Mouse (Mus musculus) adrenal gland, adult 18-20 months (tissue): ENCODE data around the gene Rdh8. TPM values are rescaled to one million over a fixed set of nuclear protein-coding genes. Genes with fewer than 3 reads are reported as not detected.

ENCODE experiments used
- DNase-seq, 2 experiments: peaks; one replicate each; pipeline ENCODE4 v3.0.0; 2021 to 2022; ENCODE audit warnings: low spot score in 2 of 2
- long read RNA-seq, 2 experiments: library from polyadenylated mRNA; stranded (forward); transcript quantifications; one replicate each; pipeline ENCODE4 v2.0.0; 2021
- total RNA-seq, 2 experiments: library from RNA; stranded (reverse); gene quantifications; 1 replicate in 1 of 2; 2 replicates in 1 of 2; pipeline ENCODE4 v1.2.3; 2021

The Rdh8 gene
- not detected for total RNA-seq
- long read RNA-seq, experiment 1: 0 reads
- long read RNA-seq, experiment 2: 0 reads

- no peak for DNase-seq
Measured at GRCm38 (mm10) chr9:20818236-20818635, at the start of gene Rdh8. Rdh8 (plus strand) TSS chr9:20818503.

- peak in 1 of 2 experiments; percentile 22 for DNase-seq
Measured at GRCm38 (mm10) chr9:20781286-20781685, 37.0 kb upstream of the Rdh8 start.

DNA sequence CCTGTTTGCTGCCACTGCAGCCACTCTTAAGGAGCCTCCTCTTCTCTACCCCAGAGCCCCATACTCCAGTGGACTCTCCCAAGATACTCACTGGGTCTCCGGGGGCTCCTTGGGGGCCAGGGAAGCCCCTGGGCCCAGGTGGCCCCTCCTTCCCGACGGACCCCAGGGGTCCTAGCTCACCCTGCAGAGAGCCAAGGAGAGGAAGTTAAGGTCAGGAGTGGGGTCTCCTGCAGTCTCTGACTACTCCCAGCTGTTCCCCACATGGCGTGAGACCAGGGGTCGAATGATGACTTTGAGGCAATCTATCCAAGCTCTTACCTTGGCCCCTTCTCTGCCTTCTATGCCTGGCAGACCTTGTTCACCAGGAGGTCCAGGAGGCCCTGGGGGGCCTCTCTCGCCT lies 33.2 kb upstream of the Rdh8 start:
- DNase-seq: no peak

DNA sequence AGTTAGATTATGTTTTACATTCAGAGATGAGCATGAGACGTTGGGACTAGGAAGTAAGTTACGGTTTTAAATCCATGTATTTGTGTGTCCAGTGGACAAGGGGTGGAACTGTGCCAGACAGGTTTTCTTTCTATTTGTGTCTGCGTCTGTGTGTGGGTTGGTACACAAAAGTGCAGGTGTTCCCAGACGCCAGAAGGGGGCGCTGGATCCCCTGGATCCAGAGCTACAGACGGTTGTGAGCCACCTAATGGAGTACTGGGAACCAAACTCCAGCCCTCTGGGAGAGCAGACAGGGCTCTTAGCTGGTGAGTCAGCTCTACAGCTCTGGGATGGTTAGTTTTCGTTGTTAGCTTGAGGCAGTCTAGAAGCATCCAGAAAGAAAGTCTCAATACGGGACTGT lies 30.3 kb upstream of the Rdh8 start:
- DNase-seq: no peak

- no peak for DNase-seq
Measured at GRCm38 (mm10) chr9:20789651-20790050, 28.7 kb upstream of the Rdh8 start.

- no peak for DNase-seq
Measured at GRCm38 (mm10) chr9:20790345-20790744, 28.0 kb upstream of the Rdh8 start.

- DNase-seq: no peak
Measured at GRCm38 (mm10) chr9:20794108-20794806, 24.0 kb upstream of the Rdh8 start.

- DNase-seq: peak; percentile 63 to 77
Measured at GRCm38 (mm10) chr9:20804266-20805158, 13.8 kb upstream of the Rdh8 start.

GRCm38 (mm10) chr9:20805159-20805495 lies 13.2 kb upstream of the Rdh8 start:
- DNase-seq: peak; percentile 42 to 56

- no peak for DNase-seq
Measured at GRCm38 (mm10) chr9:20805706-20806105, 12.6 kb upstream of the Rdh8 start.

- no peak for DNase-seq
Measured at GRCm38 (mm10) chr9:20810271-20810670, 8.0 kb upstream of the Rdh8 start.

- no peak for DNase-seq
Measured at GRCm38 (mm10) chr9:20810773-20811172, 7.5 kb upstream of the Rdh8 start.

DNA sequence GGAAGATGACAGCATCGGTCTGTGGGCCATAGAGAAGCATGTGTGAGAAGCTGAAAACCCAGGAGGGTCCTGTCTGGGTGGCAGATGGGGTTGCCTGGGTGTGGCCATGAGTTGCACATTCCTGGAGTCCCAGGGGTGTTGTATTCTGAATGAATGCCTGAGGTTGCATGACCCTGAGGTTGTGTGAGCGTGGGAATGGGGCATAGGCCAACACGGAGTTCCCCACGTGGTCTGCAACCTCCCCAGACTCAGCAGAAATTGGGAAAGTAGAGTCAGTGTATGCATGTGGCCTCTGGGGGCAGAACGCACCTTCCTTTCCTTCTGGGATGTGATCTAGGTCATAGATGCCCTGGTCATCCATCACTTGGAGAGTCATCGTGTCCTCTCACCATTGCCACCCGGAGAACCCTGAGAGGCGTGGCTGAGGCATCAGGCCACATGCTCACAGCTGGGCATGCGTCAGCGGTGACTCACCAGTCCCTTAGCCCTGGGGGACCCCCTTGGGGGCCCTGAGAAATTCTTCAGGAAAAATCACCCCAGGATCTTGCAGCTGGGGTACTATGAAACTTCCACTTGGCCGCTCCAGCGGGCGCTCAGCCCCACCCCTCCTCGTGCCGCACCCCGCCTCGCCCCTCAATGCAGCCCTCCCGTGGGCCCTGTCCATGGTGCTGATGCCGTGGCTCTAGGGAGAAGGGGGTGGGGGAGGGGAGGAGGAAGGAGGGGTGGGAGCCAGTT lies 5.6 kb upstream of the Rdh8 start:
- peak; percentile 50 to 64 for DNase-seq

- DNase-seq: peak; percentile 68 to 72
Measured at GRCm38 (mm10) chr9:20814521-20815272, 3.6 kb upstream of the Rdh8 start, which contains the start of gene Col5a3. Col5a3 (minus strand) TSS chr9:20815067.

DNA sequence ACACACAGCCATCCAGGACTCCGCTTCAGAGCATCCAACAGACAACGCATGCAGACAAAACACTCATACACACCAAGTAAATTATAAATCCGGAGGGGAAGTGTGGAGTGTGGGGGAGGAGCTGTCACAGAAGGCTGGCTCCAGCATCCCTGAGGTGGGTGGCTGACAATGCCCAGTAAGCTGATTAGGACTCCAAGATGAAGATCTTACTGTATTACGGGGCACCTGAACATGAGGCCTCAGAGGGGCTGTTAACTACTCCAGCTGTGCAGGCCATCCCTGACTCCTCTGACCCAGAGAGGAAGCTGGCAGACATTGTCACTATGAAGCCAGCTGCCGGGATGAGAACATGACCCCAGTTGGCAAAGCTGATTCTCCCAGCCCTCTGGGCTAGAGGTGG lies 1.7 kb downstream of the Rdh8 start:
- no peak for DNase-seq

GRCm38 (mm10) chr9:20822821-20823220 lies 4.5 kb downstream of the Rdh8 start:
- DNase-seq: no peak

DNA sequence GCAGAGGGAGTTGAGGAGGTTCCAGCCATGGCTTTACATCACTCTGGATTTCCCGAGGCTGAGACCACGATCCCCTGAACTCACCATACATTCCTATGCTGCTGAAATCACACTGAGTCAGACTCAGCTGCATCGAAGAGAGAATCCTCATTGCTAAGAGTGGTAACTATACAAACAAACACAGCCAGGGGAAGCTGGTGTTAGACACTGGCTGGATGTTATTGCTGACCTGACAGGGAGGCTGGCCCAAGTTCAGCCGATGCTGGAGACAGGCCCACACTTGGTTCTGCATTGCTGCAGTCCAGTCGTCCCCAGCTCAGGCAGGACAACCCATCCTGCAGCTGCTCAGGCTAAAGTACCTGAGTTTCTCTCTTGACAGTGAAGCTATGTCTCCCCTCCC lies 7.5 kb downstream of the Rdh8 start:
- DNase-seq: no peak

DNA sequence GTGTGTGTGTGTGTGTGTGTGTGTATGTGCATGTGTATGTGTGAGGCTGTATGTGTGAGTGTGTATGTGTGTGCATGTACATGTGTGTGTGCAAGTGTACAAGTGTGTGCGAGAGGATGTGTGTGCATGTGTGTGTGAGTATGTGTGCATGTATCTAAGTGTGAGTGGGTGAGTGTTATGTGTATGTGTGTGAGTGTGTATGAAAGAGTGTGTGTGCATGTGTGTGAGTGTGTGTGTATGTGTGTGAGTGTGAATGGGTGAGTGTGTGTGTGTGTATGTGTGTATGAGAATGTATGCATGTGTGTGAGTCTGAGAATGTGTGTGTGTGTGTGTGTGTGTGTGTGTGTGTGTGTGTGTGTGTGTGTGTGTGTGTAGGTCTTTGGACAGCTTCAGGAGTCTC lies 9.8 kb downstream of the Rdh8 start:
- DNase-seq: no peak

DNA sequence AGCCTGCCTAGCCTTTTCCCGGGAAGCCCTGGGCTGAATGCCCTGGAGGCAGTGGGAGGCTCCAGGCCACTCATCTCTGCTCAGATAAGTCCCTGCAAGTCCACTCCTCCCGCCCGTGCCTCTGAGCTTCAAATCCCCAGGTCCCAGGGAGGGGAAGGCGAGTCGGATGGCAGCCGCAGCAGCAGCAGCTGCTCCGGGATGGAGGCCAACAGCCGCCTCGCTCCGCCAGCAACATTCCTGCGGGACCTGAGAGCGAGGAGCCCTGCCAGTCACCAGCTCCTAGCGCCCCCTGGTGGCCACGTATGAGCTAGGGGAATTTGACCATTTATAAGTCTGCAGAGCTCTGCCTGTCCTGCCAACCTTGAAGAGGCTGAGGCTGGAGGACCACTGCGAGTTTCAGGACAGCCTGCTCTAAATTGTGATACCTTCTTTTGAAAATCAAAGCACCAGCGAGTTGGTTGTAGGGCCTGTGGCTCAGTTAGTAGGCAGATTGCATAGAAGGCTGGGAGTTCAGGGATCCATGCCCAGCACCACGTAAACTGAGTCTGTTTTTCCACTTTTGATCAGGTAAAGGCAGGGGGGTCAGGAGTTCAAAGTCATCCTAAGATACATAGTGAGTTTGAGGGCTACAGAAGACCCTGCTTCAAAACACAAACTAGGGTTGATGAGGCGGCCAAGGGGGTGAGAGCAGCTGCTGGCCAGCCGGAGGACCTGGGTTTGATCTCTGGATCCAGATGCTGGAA lies 12.8 kb downstream of the Rdh8 start:
- DNase-seq: peak; percentile 95

- no peak for DNase-seq
Measured at GRCm38 (mm10) chr9:20834881-20835280, 16.6 kb downstream of the Rdh8 start.
